Mouse (Mus musculus): ENCODE measurements around the gene Osgin1. TPM values are rescaled to one million over a fixed set of nuclear protein-coding genes. Genes with fewer than 3 reads are reported as not detected.

Gene Osgin1
- polyA plus RNA-seq, 1 experiment = 14.3 TPM

DNA sequence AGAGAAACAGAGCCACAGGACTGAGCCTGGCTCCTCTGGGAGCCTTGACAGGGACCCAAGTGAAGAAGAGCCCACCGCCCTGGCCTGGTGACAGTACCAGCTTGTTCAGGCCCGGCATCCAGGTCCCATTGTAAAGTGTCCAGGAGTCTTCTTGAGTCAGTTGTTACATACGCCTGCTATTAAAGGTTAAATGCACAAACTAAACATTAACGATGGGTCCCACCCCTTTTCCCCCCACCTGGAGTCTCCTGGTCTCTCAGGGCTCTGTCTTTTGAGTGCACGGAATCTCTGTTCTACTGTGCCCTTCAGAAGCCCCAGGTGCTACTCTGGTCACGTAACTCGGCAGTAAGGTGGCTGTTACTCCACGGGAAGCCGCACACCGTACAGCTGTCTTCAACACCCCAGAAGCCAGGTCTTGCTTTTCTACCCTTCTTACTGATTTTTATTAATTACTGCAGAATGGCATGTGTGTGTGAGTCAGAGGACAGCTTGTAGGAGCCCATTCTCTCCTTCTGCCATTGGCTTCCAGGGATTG, 9.7 kb upstream of the Osgin1 start:
- H3K4me2 ChIP-seq (ENCODE audit: low read depth) = peak overlapping the region; percentile 16
- no peaks in the 10 kb centered on the region for H3K79me2 ChIP-seq (ENCODE audit: control insufficient read depth, insufficient read depth)
- no peaks in the 10 kb centered on the region for H3K36me3 ChIP-seq (ENCODE audit: control insufficient read depth, insufficient read depth)
- no peak for TF ChIP-seq SRF (IDR thresholded peaks at IDR 0.05; ENCODE audit: control insufficient read depth, insufficient read length, low read depth)
- TF ChIP-seq MYOD1 (IDR thresholded peaks at IDR 0.05; ENCODE audit: control insufficient read depth in 1 of 3, insufficient read length in 2 of 3, low read depth in 2 of 3) = no peak
- no peak for TF ChIP-seq REST (IDR thresholded peaks at IDR 0.05; ENCODE audit: insufficient read depth, insufficient read length)
- no peak for TF ChIP-seq POLR2AphosphoS2 (IDR thresholded peaks at IDR 0.05; ENCODE audit: insufficient read length, low read depth)
- TF ChIP-seq POLR2A (IDR thresholded peaks at IDR 0.05; ENCODE audit: insufficient read length, low read depth) = no peak
- TF ChIP-seq TCF3 (IDR thresholded peaks at IDR 0.05; ENCODE audit: insufficient read length, low read depth) = no peak
- no peak for TF ChIP-seq MYOG (IDR thresholded peaks at IDR 0.05; ENCODE audit: control insufficient read depth in 1 of 3, insufficient read depth in 1 of 3, insufficient read length in 2 of 3, low read depth in 2 of 3)
- no peak for TF ChIP-seq TCF12 (IDR thresholded peaks at IDR 0.05; ENCODE audit: insufficient read depth, poor library complexity, severe bottlenecking)
- no peak for TF ChIP-seq MAX (IDR thresholded peaks at IDR 0.05; ENCODE audit: low read depth)
- TF ChIP-seq CEBPB (IDR thresholded peaks at IDR 0.05; ENCODE audit: insufficient read depth, poor library complexity, severe bottlenecking) = no peak
- TF ChIP-seq E2F4 (IDR thresholded peaks at IDR 0.05; ENCODE audit: insufficient read depth) = no peak
- TF ChIP-seq USF1 (IDR thresholded peaks at IDR 0.05; ENCODE audit: low read depth) = no peak
- H3ac ChIP-seq (ENCODE audit: control insufficient read depth, insufficient read length) = no peak overlapping the region
- no peaks in the 10 kb centered on the region for H3K27me3 ChIP-seq (ENCODE audit: control insufficient read depth, insufficient read depth, insufficient read length)
- no peak overlapping the region for H3K4me3 ChIP-seq

- Histone ChIP-seq H3K79me2 (ENCODE audit: control insufficient read depth, insufficient read depth) (no peaks in the 10 kb centered on the region), H3K36me3 (ENCODE audit: control insufficient read depth, insufficient read depth) (no peaks in the 10 kb centered on the region), H3K4me2 (ENCODE audit: low read depth) (no peak overlapping the region), H3K27me3 (ENCODE audit: control insufficient read depth, insufficient read depth, insufficient read length) (no peaks in the 10 kb centered on the region), H3ac (ENCODE audit: control insufficient read depth, insufficient read length) (no peak overlapping the region), H3K4me3 (no peak overlapping the region)
- no peak for TF ChIP-seq MAX (IDR thresholded peaks at IDR 0.05; ENCODE audit: low read depth)
- peak in 1 of 3 experiments; percentile 23 for TF ChIP-seq MYOD1 (IDR thresholded peaks at IDR 0.05; ENCODE audit: control insufficient read depth in 1 of 3, insufficient read length in 2 of 3, low read depth in 2 of 3)
Observed at GRCm38 (mm10) chr8:119424740-119425139, 9.2 kb upstream of the Osgin1 start.

DNA sequence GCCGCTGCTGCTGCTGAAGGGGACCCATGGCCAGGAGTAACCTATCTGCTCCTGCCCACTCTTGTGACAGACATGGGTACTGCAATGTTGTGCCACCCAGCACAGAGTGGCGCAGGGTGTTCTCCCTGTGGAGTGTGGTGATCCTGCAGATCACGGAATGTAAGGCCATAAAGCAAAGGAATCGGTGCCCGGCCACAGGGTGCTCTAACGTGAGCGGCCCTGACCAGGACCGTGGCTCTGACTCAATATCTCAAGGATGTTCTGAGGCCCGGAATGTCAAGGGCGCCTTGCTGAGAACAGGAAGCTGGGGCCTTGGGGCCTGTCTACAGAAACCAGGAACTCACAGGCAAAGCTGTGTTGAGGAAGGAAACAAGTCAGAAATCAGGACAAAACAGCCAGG, 8.4 kb upstream of the Osgin1 start:
- TF ChIP-seq MAX (IDR thresholded peaks at IDR 0.05; ENCODE audit: low read depth) (no peak), E2F4 (IDR thresholded peaks at IDR 0.05; ENCODE audit: insufficient read depth) (no peak), SRF (IDR thresholded peaks at IDR 0.05; ENCODE audit: control insufficient read depth, insufficient read length, low read depth) (no peak), TCF12 (IDR thresholded peaks at IDR 0.05; ENCODE audit: insufficient read depth, poor library complexity, severe bottlenecking) (no peak), MYOD1 (IDR thresholded peaks at IDR 0.05; ENCODE audit: control insufficient read depth in 1 of 3, insufficient read length in 2 of 3, low read depth in 2 of 3) (no peak), USF1 (IDR thresholded peaks at IDR 0.05; ENCODE audit: low read depth) (no peak), POLR2AphosphoS2 (IDR thresholded peaks at IDR 0.05; ENCODE audit: insufficient read length, low read depth) (no peak), POLR2A (IDR thresholded peaks at IDR 0.05; ENCODE audit: insufficient read length, low read depth) (no peak), CEBPB (IDR thresholded peaks at IDR 0.05; ENCODE audit: insufficient read depth, poor library complexity, severe bottlenecking) (no peak), REST (IDR thresholded peaks at IDR 0.05; ENCODE audit: insufficient read depth, insufficient read length) (no peak), MYOG (IDR thresholded peaks at IDR 0.05; ENCODE audit: control insufficient read depth in 1 of 3, insufficient read depth in 1 of 3, insufficient read length in 2 of 3, low read depth in 2 of 3) (no peak), TCF3 (IDR thresholded peaks at IDR 0.05; ENCODE audit: insufficient read length, low read depth) (no peak)
- no peak overlapping the region for H3K4me2 ChIP-seq (ENCODE audit: low read depth)

GRCm38 (mm10) chr8:119426069-119426735, 7.7 kb upstream of the Osgin1 start:
- no peak overlapping the region for H3ac ChIP-seq (ENCODE audit: control insufficient read depth, insufficient read length)

More for the DNA sequence above, 8.4 kb upstream of the Osgin1 start:
- Histone ChIP-seq H3K4me3 (no peak overlapping the region), H3ac (ENCODE audit: control insufficient read depth, insufficient read length) (no peak overlapping the region), H3K36me3 (ENCODE audit: control insufficient read depth, insufficient read depth) (no peaks in the 10 kb centered on the region), H3K27me3 (ENCODE audit: control insufficient read depth, insufficient read depth, insufficient read length) (no peaks in the 10 kb centered on the region), H3K79me2 (ENCODE audit: control insufficient read depth, insufficient read depth) (no peaks in the 10 kb centered on the region)

GRCm38 (mm10) chr8:119427634-119428349, 6.1 kb upstream of the Osgin1 start:
- peak in 1 of 3 experiments; percentile 32 for TF ChIP-seq MYOD1 (IDR thresholded peaks at IDR 0.05; ENCODE audit: control insufficient read depth in 1 of 3, insufficient read length in 2 of 3, low read depth in 2 of 3)
- no peak for TF ChIP-seq TCF12 (IDR thresholded peaks at IDR 0.05; ENCODE audit: insufficient read depth, poor library complexity, severe bottlenecking)
- Histone ChIP-seq H3K4me3 (no peak overlapping the region), H3K4me2 (ENCODE audit: low read depth) (peak overlapping the region; percentile 48), H3K79me2 (ENCODE audit: control insufficient read depth, insufficient read depth) (no peaks in the 10 kb centered on the region), H3K36me3 (ENCODE audit: control insufficient read depth, insufficient read depth) (no peaks in the 10 kb centered on the region), H3ac (ENCODE audit: control insufficient read depth, insufficient read length) (no peak overlapping the region), H3K27me3 (ENCODE audit: control insufficient read depth, insufficient read depth, insufficient read length) (no peaks in the 10 kb centered on the region)

More at GRCm38 (mm10) chr8:119426069-119426735, 7.7 kb upstream of the Osgin1 start:
- no peak overlapping the region for H3K4me3 ChIP-seq
- no peaks in the 10 kb centered on the region for H3K36me3 ChIP-seq (ENCODE audit: control insufficient read depth, insufficient read depth)
- H3K79me2 ChIP-seq (ENCODE audit: control insufficient read depth, insufficient read depth) = no peaks in the 10 kb centered on the region
- H3K27me3 ChIP-seq (ENCODE audit: control insufficient read depth, insufficient read depth, insufficient read length) = no peaks in the 10 kb centered on the region
- H3K4me2 ChIP-seq (ENCODE audit: low read depth) = no peak overlapping the region
- peak in 1 of 3 experiments; percentile 47 for TF ChIP-seq MYOD1 (IDR thresholded peaks at IDR 0.05; ENCODE audit: control insufficient read depth in 1 of 3, insufficient read length in 2 of 3, low read depth in 2 of 3)
- TF ChIP-seq SRF (IDR thresholded peaks at IDR 0.05; ENCODE audit: control insufficient read depth, insufficient read length, low read depth) = no peak
